Mouse (Mus musculus) spleen, postnatal 10 days (tissue): ENCODE measurements around the gene Sac3d1.

Source experiments
- DNase-seq, 2 experiments: peaks; one replicate each; pipeline ENCODE4 v3.0.0; 2021 to 2022; ENCODE audit warnings: low spot score in 2 of 2

The Sac3d1 gene

GRCm38 (mm10) chr19:6070571-6071250 lies 47.7 kb downstream of the Sac3d1 start:
- DNase-seq, result no peak

DNA sequence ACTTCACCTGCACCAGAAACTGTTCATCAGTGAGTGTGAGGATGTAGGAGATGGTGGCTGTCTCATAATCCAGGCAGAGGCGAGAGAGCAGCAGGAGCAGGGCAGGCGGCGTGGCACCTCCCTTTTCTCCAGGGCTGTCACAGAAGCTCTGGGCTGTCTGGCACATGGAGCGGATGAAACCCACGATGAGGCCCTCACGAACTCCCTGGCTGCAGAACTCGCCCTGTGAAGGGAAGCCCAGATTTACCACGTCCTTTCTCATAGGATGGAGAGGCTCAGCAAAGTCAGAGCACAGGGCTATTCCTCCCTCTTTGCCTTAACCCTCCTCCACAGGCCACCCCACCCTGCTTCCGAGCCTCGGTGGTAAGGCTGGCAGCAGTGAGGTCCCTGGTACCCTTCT lies 48.6 kb downstream of the Sac3d1 start:
- DNase-seq, result no peak

DNA sequence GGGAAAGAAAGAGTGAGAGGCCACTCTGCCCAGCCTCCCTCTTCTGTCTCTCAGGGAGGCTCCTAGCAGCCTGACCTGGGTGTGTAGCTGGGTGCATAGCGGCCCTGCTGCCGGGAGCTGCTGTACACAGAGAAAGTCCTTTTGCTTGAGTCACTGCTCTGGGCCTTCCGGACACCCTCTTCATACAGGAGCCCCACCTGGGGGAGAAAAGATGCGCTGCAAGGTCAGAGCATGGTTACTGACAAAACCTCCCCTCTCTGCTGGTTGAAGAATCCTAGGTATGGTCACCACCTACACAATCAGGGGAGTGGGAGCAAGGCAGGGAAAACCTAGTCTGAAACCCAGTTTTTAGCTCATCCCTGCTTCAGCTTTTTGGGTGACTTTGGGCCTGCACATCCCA lies 49.5 kb downstream of the Sac3d1 start:
- DNase-seq, result peak in 1 of 2 experiments; percentile 67

GRCm38 (mm10) chr19:6067724-6068415 lies 50.6 kb downstream of the Sac3d1 start, which contains the start of gene Tm7sf2:
TSS of gene Tm7sf2 (minus strand) at chr19:6068373.
- peak; percentile 79 to 90 for DNase-seq

- peak; percentile 84 to 94 for DNase-seq
Observed at GRCm38 (mm10) chr19:6067011-6067723, 51.3 kb downstream of the Sac3d1 start.

GRCm38 (mm10) chr19:6066571-6066970 lies 51.9 kb downstream of the Sac3d1 start:
- no peak for DNase-seq
